Mouse (Mus musculus): Measurements from ENCODE around the gene Zic1.

The Zic1 gene

DNA sequence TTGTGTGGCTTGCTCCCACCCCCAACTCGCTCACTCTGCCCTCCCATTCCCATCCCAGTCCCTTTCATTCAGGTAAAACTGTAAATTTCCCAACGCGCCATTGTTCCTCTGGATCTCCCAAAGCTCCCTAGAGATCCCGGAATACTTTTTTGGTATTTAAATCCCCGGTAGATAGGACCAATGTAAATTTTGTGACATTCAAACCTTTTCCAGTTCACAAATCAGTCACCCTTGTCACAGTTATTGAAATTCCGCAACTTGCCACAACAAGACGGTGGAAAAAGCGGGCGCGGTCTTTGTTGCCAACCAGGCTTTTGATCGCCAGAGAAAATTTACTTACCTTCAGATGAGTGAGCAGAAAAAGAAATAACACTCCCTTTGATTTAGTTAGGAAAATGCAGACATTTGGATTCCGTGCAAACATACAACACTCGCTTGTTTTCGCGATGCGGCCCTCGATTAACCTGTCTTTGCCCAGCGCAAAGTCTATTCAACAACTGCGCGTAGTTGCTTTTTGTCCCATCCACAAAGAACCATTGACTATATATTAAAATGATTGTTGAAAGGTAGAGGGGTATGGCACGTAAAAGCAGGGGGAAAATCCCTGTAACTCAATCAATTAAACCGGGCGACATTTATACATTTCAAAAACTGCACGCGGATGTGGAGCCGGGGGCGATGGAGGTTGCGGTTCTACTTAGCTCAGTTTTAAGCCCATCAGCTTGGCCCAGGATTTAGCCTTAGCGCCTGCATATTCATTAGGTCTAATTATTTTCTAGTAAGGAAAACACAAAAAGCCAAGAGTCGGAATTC is 1.6 kb upstream of the Zic1 start:
- peak; percentile 53 to 71 for DNase-seq

GRCm38 (mm10) chr9:91366226-91366998 is 802 bp upstream of the Zic1 start:
- peak; percentile 83 to 89 for DNase-seq

- peak; percentile 83 to 85 for DNase-seq
Observed at GRCm38 (mm10) chr9:91364971-91365501, 574 bp downstream of the Zic1 start.

- peak; percentile 82 to 83 for DNase-seq
Observed at GRCm38 (mm10) chr9:91364127-91364970, 1.3 kb downstream of the Zic1 start.

DNA sequence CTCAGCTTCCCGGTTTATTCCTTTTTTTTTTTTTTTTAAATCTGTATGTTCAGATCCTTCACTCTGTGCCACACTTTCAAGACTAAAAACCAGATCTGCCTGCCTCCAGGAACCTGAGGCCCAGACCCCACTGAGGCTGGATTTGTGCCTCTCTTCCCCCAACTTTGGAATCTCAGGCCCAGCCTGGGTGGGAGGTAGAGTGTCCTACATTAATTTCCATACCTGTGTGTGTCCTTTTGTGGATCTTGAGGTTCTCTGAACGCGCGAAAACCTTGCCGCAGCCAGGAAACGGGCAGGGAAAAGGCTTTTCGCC is 1.8 kb downstream of the Zic1 start:
- DNase-seq: no peak

DNA sequence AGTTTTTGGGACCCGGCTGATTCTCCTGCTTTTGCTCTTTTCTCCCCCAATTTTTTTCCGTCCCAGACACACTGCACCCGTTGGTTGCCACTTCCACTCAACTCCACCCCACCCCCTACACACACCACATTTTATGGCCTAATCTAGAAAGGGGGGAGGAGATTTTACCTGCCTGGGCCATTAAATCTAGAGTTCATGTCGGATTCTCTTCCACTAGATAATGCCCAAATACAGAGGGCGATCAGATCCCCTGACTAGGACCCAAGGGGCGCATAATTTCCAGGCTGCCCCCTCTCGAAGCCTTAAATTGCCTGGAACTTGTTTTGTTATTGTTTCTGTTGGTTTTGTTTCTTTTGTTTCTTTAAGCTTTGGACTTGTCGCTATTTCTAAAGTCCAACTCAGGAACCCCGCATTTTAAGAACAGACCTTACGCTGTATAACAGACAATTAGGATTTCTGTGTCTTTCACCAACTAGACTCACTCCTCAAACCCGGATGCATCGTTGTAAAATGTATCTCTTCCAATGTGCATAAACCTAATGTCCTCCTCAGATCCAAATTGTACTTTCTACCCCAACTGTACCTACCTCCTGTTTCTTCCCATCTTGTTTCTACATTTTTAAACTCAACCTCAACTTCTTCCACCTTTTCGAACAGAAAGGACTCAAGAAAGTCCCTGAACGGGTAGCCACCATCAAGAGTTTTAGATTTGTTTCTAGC is 2.4 kb downstream of the Zic1 start:
- peak; percentile 36 to 55 for DNase-seq

DNA sequence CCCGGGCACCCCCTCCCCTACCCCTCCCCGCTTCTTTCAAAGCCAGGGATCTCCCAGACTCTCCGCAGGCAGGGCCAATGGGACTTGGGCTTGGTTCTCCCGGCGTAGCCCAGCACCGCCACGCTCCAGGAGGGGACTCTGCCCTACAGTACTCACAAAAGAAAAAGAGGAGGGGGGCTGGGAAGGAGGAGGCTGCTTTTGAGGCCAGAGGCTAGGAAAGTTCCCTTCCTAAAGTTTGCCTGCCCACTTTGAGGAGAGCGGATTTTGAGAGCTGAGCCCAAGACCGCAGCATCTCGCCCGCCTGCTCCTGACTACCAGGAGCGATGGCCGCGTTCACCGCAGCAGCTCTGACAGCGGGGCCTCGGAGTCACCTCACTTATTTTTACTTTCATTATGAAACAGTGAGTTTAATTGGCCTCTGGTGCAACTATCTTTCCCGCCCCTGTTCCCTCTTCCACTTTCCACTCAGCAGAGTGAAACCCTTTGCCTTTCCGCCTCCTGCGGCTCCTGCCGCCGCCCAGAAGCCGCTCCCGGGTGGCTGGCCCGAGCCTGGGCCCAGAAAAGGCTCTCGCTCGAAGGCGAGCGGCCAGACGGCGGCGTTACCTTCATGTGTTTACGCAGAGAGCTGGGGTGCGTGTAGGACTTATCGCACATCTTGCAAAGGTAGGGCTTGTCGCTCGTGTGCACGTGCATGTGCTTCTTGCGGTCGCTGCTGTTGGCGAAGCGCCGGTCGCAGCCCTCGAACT is 3.6 kb downstream of the Zic1 start, which contains the start of gene Zic4:
Gene Zic4, plus strand, starts transcription at position 558 of the 746 bp plus-strand sequence.
- DNase-seq: peak; percentile 76 to 81

- DNase-seq: peak; percentile 67 to 74
Observed at GRCm38 (mm10) chr9:91361033-91361855, 4.4 kb downstream of the Zic1 start.

GRCm38 (mm10) chr9:91360151-91361032 is 5.2 kb downstream of the Zic1 start:
- DNase-seq: peak; percentile 50 to 69

GRCm38 (mm10) chr9:91358851-91359687 is 6.5 kb downstream of the Zic1 start:
- peak; percentile 47 to 64 for DNase-seq

DNA sequence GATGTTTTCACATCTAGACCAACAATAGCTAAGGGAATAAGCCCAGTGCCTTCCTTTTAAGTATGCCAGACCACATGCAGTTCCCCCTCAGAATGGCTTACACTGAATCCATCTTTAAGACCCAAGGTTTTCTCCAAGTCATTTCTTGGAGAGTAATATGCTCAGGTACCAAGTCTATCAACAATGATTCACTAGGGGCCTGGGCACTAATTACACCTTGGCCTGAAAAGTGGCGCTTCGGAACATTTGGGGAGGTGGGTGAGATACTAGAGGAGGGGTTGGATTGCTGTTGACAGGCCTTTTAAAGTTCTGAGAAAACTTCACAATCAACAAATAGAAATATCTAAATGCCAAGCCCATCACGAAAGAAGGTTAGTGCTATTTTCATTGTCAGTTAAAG is 8.3 kb downstream of the Zic1 start:
- peak in 1 of 2 experiments; percentile 34 for DNase-seq

GRCm38 (mm10) chr9:91356353-91356740 is 9.3 kb downstream of the Zic1 start:
- peak; percentile 28 to 49 for DNase-seq

DNA sequence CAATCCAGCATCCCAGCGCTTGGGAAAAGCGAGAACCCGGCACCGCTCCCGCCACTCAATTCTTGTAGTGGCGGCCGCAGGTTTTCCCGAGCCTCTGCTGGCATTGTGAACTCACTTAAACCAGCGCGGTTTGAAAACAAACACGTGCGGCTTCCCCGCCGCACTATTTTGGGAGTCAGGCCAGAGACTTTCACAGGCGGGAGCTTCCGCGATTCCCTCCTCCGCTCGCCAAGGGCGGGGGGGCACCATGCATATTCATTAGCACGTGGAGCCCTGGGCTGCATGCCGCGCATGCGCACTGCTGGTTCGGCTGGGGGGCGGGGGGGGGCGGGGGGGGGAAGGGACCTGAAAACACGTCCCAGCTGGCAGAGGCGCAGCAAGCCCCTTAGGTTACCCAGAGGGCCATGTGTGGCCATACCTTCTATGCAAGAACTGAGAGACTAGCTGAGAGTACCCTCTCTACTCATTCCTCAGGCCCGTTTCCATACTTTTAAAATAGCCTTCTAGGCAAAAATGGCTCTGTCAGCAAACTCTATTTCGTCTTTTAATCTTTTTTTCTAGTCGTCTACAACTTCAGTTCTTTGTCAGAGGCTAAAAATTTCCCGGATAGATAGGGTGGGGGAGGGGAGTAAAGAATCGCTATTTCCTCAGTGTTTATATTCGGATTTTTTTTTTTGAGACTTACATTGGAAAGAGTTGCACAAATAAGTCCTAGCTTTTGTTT is 9.8 kb downstream of the Zic1 start:
- DNase-seq: peak; percentile 99

DNA sequence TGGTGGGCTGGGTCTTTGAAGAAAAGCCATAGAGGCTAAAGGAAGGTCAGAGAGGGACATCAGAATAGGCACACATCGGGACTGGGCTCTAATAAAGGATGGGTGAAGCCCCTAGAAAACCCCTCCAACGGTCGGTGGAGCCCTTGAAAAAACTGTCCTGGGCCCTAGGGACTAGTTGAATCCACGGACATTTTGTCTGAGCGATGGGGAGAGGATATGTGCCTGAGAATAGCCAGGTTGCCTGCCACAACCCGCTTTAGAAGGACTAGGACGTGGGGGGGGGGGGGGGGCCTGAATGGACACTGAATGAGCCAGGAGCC is 10.4 kb downstream of the Zic1 start:
- DNase-seq: peak in 1 of 2 experiments; percentile 73

DNA sequence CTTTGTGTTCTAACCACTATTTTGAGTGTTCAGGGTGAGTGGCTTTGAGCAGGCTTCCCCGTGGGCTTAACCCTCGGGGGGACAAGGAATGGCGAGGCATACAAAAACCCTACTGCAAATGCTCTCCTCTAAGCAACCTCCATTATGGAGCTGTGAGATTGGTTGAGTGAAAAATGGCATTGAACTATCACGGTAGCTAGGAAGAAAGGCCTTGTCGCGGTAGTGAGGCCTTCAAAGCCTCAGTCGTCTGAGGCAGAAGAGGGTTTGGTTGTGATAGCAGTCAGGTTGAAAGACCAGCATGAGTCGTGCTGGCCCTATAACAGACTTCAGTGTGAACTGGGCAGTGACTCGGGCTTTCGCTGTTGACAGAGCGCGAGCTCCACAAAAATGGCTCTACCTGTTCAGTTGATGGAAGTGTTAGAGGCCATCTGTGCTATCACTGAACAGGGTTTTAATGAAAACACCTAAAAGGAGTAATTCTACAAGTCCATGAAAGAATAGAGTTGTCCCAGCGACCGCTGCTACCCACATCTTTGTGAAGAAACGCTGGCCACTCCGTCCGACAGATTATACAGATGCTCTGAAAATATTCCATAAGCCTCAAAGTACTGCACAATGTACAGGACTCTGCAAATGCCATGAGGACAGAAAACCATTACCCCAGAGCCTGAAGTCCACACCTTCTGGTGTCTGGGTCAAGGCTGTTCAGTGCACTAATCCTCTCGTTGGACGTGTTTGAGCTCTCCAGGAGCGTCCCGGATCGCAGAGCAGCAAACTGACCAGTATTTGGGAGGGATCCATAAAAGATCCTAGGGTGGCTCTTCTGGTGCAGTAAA is 11.0 kb downstream of the Zic1 start:
- peak; percentile 69 to 76 for DNase-seq

DNA sequence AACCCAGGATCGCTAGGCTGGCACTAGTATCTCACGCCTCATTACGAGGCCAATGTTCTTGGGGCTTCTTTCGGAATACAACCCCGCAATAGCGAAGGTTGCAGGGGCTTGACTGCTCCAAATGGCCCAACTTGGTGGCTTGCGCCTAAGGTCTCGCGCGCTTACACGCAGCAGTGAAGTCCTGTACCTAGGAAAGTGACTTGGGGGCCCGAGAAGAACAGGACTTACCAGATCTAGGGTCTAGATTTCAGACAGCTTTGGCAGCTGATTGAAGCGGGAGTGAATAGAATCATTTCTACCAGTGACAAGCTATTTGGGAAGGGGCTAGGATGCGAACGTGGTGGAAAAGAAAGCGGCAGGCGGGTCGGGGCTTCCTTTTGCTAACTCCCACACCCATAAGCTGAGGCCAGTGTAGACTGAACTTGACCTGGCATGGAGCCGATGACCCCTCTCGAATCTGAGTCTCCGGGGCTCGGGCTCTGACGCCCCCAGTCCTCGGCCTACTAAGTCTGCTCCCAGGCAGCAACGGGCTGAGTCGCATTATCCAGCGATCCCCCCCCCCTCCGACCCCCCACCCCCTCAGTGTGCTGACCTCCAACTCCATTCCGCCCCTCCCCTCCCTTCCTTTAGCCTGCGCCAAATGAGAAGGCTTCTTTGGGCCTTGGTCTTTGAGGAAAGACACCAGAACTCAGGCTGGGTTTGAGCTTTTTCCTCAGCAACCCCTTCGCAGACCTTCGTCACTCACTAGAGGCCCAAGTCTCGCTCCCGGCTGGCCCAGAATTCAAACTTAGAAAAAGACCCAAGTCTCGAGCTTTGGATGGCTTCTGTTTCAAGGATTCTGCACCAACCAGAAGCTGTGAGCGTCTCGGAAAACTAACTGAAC is 11.8 kb downstream of the Zic1 start:
- peak; percentile 85 to 87 for DNase-seq

Data from cerebellum, postnatal 10 days (tissue).